Mouse (Mus musculus) forebrain, embryonic 13.5 days (tissue): ENCODE measurements at regions not wholly inside any gene's neighbourhood (a gene's known extent, or its start where the extent isn't known, plus 50 kb on each side); places are given as distances from the start of the nearest gene placed in this dataset.
A peak's percentile ranks its signal among the peaks of the same experiment; 100 is the strongest.

ENCODE experiments used
- ATAC-seq: fragments of 200-750 bp; cut with Nextera tagmentation; 2 replicates; pipeline ENCODE4 v1.8.0; 2017
- H3K27ac ChIP-seq: fragments of 300-500 bp; sonication (generic); 2 replicates; pipeline ENCODE4 v1.5.1; 2015; ENCODE audit warnings: inconsistent platforms, mild to moderate bottlenecking, moderate library complexity
- H3K27me3 ChIP-seq: fragments of 300-500 bp; sonication (generic); 2 replicates; pipeline ENCODE4 v1.6.1; 2015; ENCODE audit warnings: mild to moderate bottlenecking, inconsistent platforms
- H3K36me3 ChIP-seq: fragments of 300-500 bp; sonication (generic); 2 replicates; pipeline ENCODE4 v1.6.1; 2015; ENCODE audit warnings: mild to moderate bottlenecking, inconsistent platforms; ENCODE audit not compliant: poor library complexity, severe bottlenecking
- H3K4me1 ChIP-seq: fragments of 300-500 bp; sonication (generic); 2 replicates; pipeline ENCODE4 v1.6.1; 2015; ENCODE audit warnings: inconsistent platforms
- H3K4me2 ChIP-seq: fragments of 300-500 bp; sonication (generic); 2 replicates; pipeline ENCODE4 v1.6.1; 2015; ENCODE audit warnings: inconsistent platforms, mild to moderate bottlenecking, moderate library complexity
- H3K4me3 ChIP-seq: fragments of 300-500 bp; sonication (generic); 2 replicates; pipeline ENCODE4 v1.5.1; 2015; ENCODE audit warnings: mild to moderate bottlenecking, inconsistent platforms
- H3K9ac ChIP-seq: fragments of 300-500 bp; sonication (generic); 2 replicates; pipeline ENCODE4 v1.6.1; 2015; ENCODE audit warnings: mild to moderate bottlenecking, inconsistent platforms
- H3K9me3 ChIP-seq: fragments of 300-500 bp; sonication (generic); replicated peaks from 2 replicates; pipeline ENCODE4 v1.6.1; 2016; ENCODE audit warnings: inconsistent platforms
- WGBS: fragments of 180-500 bp; shearing (Covaris S2); methylation state at CpG from one replicate; pipeline ENCODE4 v1.1.7; 2015; 5-methylcytosine and 5-hydroxymethylcytosine counted together

DNA sequence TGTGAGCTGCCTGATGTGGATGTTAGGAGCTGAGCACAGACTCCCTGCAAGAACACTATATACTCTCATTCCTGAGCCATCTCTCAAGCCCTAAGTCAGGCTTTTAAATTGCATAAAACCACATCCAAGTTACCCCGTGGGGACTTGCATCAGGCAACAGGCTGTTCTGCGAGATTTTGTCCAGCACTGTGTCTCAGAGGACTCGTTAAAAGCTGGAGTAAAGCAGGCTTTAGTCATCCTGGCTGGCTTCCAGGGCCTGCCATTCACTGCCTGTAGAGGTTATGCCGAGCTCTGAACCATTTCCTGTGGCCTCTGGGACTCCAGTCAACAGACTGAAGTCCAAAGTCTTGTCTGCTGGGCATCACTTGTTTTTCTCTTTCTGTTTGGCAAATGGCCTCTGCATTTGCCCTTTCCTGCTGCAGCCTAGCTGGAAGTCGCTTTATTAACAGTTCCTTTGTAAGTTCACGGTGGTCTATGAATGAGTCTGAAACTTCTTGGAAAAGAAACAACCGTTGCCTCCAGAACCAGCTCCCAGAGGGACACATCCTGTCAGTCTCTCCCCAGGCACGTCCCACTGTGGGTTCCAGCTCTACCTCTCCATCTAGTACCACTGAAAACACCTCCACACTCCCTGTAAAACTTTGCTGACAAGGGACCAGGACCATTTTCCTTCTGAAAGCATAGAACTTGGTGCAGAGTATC is 61.8 kb upstream of the C1qtnf3 start:
- ATAC-seq: peak; percentile 51; the same call in 1 of the 2 replicates
- Histone ChIP-seq H3K4me3 (no peak overlapping the region), H3K27ac (no peak overlapping the region), H3K27me3 (no peaks in the 10 kb centered on the region), H3K9ac (no peak overlapping the region), H3K9me3 (no peaks in the 10 kb centered on the region), H3K4me1 (peaks cover 6% of the 10 kb centered on the region; the same call in 1 of the 2 replicates), H3K36me3 (no peaks in the 10 kb centered on the region), H3K4me2 (no peak overlapping the region)
- 42% methylated on average over 8 of the region's 8 CpGs for WGBS

DNA sequence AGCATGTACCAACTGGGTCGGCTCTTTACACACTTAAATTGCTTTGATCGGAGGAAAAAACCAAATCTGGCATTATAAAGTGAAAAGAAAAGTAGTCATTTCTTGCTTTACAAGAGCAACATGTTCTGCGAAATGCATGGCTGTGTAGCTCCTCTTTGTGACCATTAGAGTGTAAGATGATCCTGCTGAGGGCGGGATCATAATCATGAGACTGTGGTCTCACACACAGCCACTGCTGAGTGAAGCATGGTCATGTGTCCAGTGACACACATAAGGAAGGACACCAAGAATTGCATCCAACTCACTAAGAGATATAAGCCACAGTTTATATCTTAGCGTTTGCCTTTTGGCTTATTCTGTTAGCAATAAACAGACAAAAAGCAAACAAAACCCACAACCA is 53.8 kb upstream of the C1qtnf3 start:
- H3K4me1 ChIP-seq: no peaks in the 10 kb centered on the region
- WGBS: 83% methylated on average over 5 of the region's 5 CpGs

DNA sequence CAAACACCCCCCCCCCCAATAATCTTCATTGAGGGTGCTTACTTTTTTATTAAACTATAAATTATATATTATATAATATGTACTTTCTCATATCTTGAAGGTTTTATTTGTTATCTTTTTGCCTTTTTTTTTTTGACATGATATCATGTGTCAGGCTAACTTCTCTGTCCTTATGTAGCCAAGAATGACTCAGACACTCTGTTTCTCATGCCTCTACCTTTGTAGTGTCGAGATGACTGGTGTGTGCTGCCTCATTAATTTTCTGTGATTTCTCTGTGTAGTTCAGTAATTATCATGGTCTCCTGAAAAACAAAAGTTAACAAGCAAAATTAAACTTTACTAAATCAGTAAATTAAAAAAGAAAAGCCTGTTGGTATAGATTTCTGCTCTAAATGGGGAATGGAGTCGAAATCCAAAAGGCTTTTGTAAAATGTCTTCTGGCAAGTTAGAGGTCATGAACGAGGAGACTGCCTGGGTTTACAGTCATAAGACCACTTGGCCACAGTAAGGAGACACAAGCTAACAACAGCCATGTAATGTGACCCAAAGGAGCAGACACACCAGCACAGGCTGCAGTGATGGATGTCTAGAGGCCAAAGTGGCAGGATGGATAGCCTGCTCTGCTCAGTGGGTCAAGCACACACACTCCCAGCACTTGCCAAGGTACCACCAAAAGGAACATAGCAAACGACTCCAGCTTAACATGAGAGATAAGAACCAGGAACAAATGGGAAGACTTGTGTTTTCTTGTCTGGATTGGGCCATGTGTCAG is 53.2 kb upstream of the C1qtnf3 start:
- no peak overlapping the region for H3K9ac ChIP-seq
- H3K4me1 ChIP-seq: no peaks in the 10 kb centered on the region
- ATAC-seq: no peak
- H3K27me3 ChIP-seq: no peaks in the 10 kb centered on the region
- H3K27ac ChIP-seq: no peak overlapping the region
- WGBS: 66% methylated on average over 4 of the region's 4 CpGs
- no peak overlapping the region for H3K4me3 ChIP-seq
- H3K36me3 ChIP-seq: no peaks in the 10 kb centered on the region
- H3K9me3 ChIP-seq: no peaks in the 10 kb centered on the region
- no peak overlapping the region for H3K4me2 ChIP-seq

More for the DNA sequence above, 53.8 kb upstream of the C1qtnf3 start:
- Histone ChIP-seq H3K4me3 (no peak overlapping the region), H3K36me3 (no peaks in the 10 kb centered on the region), H3K4me2 (no peak overlapping the region), H3K27ac (no peak overlapping the region), H3K9me3 (no peaks in the 10 kb centered on the region), H3K9ac (no peak overlapping the region), H3K27me3 (no peaks in the 10 kb centered on the region)
- no peak for ATAC-seq

DNA sequence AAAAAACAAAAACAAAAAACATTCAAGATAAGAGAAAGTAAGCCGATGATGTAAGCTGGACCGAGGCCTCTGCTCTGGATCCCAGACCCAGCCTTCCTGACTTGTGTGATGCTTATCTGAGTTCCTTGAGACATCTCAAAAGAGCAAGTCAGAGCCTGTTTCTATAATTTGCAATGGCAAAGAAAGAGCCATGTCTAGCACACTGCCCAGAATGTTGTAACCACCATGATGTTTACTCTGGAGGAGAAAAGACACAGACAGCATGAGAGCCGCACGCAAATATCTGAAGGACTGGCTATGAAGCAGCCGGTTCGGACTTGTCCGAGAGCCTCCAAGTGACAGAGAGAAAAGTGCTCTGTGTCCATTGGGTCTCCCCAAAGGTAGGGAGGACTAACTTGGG is 52.2 kb upstream of the C1qtnf3 start:
- H3K36me3 ChIP-seq: no peaks in the 10 kb centered on the region
- no peak overlapping the region for H3K9ac ChIP-seq
- no peak for ATAC-seq
- no peak overlapping the region for H3K4me3 ChIP-seq
- 92% methylated on average over 7 of the region's 7 CpGs for WGBS
- H3K27ac ChIP-seq: no peak overlapping the region
- no peaks in the 10 kb centered on the region for H3K4me1 ChIP-seq
- no peak overlapping the region for H3K4me2 ChIP-seq
- no peaks in the 10 kb centered on the region for H3K9me3 ChIP-seq
- H3K27me3 ChIP-seq: no peaks in the 10 kb centered on the region

DNA sequence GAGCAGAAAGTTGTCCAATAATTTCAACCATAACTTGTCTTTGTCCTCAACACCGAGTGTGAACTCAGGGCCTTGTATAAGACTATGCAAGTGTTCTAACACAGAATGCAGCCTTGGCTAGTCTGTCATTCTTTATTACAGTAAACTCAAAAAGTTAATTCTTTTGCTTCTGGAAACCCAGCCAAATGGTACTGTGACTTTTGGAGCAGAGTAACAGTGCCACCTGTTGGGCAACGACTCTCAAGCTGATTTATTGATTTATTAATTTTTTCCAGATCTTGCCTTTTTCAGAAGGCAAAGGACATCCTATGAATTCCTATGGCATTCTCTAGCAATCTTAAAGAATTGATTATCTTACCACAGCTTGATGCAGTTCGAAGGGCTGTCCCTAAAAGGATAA is 51.1 kb upstream of the C1qtnf3 start:
- 52% methylated on average over 3 of the region's 3 CpGs for WGBS
- no peaks in the 10 kb centered on the region for H3K4me1 ChIP-seq
- no peaks in the 10 kb centered on the region for H3K9me3 ChIP-seq
- no peak overlapping the region for H3K4me2 ChIP-seq
- no peak overlapping the region for H3K4me3 ChIP-seq
- no peak overlapping the region for H3K9ac ChIP-seq
- ATAC-seq: no peak
- no peaks in the 10 kb centered on the region for H3K27me3 ChIP-seq
- H3K27ac ChIP-seq: no peak overlapping the region
- no peaks in the 10 kb centered on the region for H3K36me3 ChIP-seq

DNA sequence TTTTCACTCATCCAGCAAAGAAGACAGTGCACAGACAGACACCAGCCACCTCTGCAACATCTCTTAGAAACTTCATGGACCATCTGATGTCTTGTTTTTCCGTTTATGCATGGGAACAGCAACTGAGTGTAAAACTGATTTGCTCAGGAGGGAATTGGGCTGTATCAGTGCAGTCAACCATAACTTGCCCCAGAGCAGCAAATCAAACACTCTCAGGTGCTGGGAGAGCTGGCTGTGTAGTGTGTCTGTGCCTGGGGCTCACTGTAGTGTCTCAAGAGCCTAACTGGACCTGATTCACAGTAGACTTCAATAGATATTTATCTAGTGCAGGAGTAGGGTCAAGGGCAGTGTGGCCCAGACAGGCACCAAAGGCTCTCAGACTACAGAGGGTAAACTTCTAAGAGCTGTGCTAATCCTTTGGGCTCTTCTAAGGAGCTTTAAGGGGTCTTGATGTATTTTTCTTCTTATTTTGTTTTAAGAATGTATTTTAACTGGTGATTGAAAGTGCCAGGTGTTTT is 50.3 kb upstream of the C1qtnf3 start:
- H3K4me2 ChIP-seq: no peak overlapping the region
- no peak overlapping the region for H3K9ac ChIP-seq
- no peaks in the 10 kb centered on the region for H3K36me3 ChIP-seq
- 73% methylated on average over 1 of the region's 1 CpGs for WGBS
- H3K27ac ChIP-seq: no peak overlapping the region
- no peaks in the 10 kb centered on the region for H3K4me1 ChIP-seq
- no peak overlapping the region for H3K4me3 ChIP-seq
- no peaks in the 10 kb centered on the region for H3K9me3 ChIP-seq
- H3K27me3 ChIP-seq: no peaks in the 10 kb centered on the region
- ATAC-seq: no peak
